Mouse (Mus musculus): Measurements from ENCODE around the gene Nlk. TPM values are rescaled to one million over a fixed set of nuclear protein-coding genes. Genes with fewer than 3 reads are reported as not detected.
A peak's percentile ranks its signal among the peaks of the same experiment; 100 is the strongest.

Gene Nlk
- polyA plus RNA-seq, 1 experiment from 2014 or later, result 6.1 TPM

DNA sequence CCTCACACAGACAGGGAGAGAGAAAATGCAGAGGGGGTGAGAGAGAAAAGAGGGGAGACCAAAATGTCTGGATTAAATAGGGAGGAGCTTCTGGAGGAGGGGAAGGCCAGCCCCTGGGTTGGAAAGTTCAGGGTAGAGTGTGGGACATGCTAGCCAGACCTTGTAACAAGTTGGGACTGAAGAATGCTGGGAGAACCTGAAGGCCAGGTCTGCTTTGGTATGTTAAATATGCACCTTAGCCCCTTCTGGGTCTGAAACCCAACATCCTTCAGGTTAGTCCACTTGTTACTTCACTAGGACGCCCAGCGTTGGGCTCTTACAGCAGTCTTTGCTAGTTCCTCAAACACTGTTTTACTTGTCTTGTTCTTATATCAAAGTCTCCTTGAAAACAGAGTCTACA is 24.2 kb upstream of the Nlk start:
- ATAC-seq, result no peak

DNA sequence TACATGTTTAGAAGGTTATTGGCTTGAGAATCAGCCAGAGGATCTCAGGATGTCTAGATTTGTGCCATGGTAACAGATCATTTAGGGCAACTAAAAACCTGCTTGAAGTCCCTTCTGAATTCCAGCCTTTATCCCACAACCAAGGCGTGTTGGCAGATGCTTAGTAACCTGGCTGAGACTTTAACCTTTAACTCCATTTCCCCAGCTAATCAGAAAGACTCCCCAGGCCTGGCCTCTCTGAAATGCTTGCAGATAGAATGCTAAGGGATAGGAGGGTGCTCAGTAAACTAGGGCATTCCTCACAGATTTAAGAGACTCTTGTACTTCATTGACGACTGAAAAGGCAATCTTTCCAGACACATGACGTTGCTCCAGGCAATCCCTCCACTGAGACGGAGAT is 20.5 kb upstream of the Nlk start:
- Histone ChIP-seq H3K4me1 (ENCODE audit: insufficient read depth) (no peaks in the 10 kb centered on the region), H3K9me3 (ENCODE audit: low read length) (no peaks in the 10 kb centered on the region), H3K4me3 (ENCODE audit: low read depth, low read length) (no peak overlapping the region), H3K27ac (ENCODE audit: low read depth) (no peak overlapping the region), H3K4me2 (ENCODE audit: low read depth, low read length) (no peak overlapping the region), H3K36me3 (replicated peaks; ENCODE audit: insufficient read depth, low read length) (no peaks in the 10 kb centered on the region), H3K9ac (replicated peaks) (no peak overlapping the region), H3K27me3 (ENCODE audit: insufficient read depth, low read length) (no peaks in the 10 kb centered on the region)
- TF ChIP-seq CTCF (IDR thresholded peaks at IDR 0.05; ENCODE audit: low read depth) (no peak), EP300 (IDR thresholded peaks at IDR 0.05; ENCODE audit: low read depth) (no peak)
- ATAC-seq (no peak), DNase-seq (no peak)
- WGBS (ENCODE audit: insufficient replicate concordance), result 66% methylated on average over 4 of the region's 4 CpGs

More for the DNA sequence above, 24.2 kb upstream of the Nlk start:
- Histone ChIP-seq H3K27ac (ENCODE audit: low read depth) (no peak overlapping the region), H3K4me1 (ENCODE audit: insufficient read depth) (no peaks in the 10 kb centered on the region), H3K27me3 (ENCODE audit: insufficient read depth, low read length) (no peaks in the 10 kb centered on the region), H3K9me3 (ENCODE audit: low read length) (no peaks in the 10 kb centered on the region), H3K4me3 (ENCODE audit: low read depth, low read length) (no peak overlapping the region), H3K36me3 (replicated peaks; ENCODE audit: insufficient read depth, low read length) (no peaks in the 10 kb centered on the region), H3K9ac (replicated peaks) (no peak overlapping the region), H3K4me2 (ENCODE audit: low read depth, low read length) (no peak overlapping the region)
- WGBS (ENCODE audit: insufficient replicate concordance), result 53% methylated on average over 2 of the region's 2 CpGs
- no peak for DNase-seq
- no peak for TF ChIP-seq CTCF (IDR thresholded peaks at IDR 0.05; ENCODE audit: low read depth)
- no peak for TF ChIP-seq EP300 (IDR thresholded peaks at IDR 0.05; ENCODE audit: low read depth)

DNA sequence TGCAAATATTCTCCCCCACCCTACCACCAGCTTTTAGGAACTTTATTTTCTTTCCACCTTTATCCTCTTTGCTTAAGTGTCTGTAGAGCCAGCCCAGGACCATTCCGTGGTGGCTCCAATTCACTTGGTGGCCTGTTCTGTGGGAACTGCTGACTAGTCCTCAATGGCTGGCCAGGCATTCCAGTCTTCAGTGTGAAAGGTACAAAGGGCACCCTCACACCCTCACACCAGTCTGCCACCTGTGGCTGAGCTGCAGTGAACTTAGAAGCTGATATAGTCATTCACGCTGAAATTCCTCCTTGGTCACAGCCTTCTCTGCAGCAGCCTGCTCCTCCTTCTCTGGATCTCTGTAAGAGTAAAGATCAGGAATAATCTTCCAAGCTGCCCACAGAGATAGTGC is 11.5 kb upstream of the Nlk start:
- Histone ChIP-seq H3K9me3 (ENCODE audit: low read length) (no peaks in the 10 kb centered on the region), H3K36me3 (replicated peaks; ENCODE audit: insufficient read depth, low read length) (no peaks in the 10 kb centered on the region), H3K4me3 (ENCODE audit: low read depth, low read length) (no peak overlapping the region), H3K27ac (ENCODE audit: low read depth) (no peak overlapping the region), H3K9ac (replicated peaks) (no peak overlapping the region), H3K27me3 (ENCODE audit: insufficient read depth, low read length) (no peaks in the 10 kb centered on the region), H3K4me2 (ENCODE audit: low read depth, low read length) (no peak overlapping the region), H3K4me1 (ENCODE audit: insufficient read depth) (no peaks in the 10 kb centered on the region)
- TF ChIP-seq CTCF (IDR thresholded peaks at IDR 0.05; ENCODE audit: low read depth) (no peak), EP300 (IDR thresholded peaks at IDR 0.05; ENCODE audit: low read depth) (no peak)
- DNase-seq, result no peak
- ATAC-seq, result no peak
- WGBS (ENCODE audit: insufficient replicate concordance), result 73% methylated on average over 2 of the region's 2 CpGs

DNA sequence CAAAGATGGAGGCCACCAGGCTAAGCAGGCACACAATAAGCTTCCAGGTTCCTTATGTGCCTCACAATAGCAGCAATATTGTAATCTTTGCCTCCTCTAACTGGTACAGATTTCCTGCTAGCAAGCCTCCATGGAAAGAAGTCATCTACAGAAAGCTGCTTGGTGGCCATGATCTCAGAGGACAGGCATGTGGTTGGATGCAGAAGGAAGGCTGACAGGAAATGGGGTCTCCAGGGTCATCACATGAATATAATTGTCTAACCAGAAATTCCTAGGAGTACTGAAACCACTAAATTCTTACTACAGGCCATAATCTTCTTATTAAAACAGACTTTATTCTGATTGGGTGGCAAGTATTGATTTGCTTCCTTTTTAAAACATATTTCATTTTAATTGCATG is 8.9 kb upstream of the Nlk start:
- no peak overlapping the region for H3K9ac ChIP-seq (replicated peaks)
- DNase-seq (no peak), ATAC-seq (no peak)
- no peaks in the 10 kb centered on the region for H3K36me3 ChIP-seq (replicated peaks; ENCODE audit: insufficient read depth, low read length)
- no peak overlapping the region for H3K27ac ChIP-seq (ENCODE audit: low read depth)
- no peaks in the 10 kb centered on the region for H3K4me1 ChIP-seq (ENCODE audit: insufficient read depth)
- no peak for TF ChIP-seq CTCF (IDR thresholded peaks at IDR 0.05; ENCODE audit: low read depth)
- no peak for TF ChIP-seq EP300 (IDR thresholded peaks at IDR 0.05; ENCODE audit: low read depth)
- H3K4me3 ChIP-seq (ENCODE audit: low read depth, low read length), result no peak overlapping the region
- no peaks in the 10 kb centered on the region for H3K27me3 ChIP-seq (ENCODE audit: insufficient read depth, low read length)
- no peak overlapping the region for H3K4me2 ChIP-seq (ENCODE audit: low read depth, low read length)
- H3K9me3 ChIP-seq (ENCODE audit: low read length), result no peaks in the 10 kb centered on the region

DNA sequence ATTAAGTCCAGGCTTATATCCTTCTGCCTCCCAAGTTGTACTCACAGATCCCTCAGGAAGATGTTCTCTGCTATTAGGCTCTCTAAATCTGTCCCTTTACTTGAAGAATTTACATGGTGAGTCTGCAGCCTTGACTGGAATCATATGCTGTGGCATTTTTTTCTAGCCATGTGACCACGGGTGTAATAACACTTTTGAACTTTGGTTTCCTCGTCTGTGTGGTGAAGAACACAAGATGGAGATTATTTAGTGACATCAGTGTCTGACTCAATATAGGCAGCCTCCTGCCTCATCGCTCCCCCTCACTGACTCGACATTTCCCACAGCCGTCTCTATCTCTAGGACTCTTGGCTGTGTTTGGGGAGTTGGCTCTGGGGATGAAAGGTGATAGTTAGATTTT is 5.9 kb upstream of the Nlk start:
- H3K4me2 ChIP-seq (ENCODE audit: low read depth, low read length), result no peak overlapping the region
- no peaks in the 10 kb centered on the region for H3K4me1 ChIP-seq (ENCODE audit: insufficient read depth)
- no peaks in the 10 kb centered on the region for H3K36me3 ChIP-seq (replicated peaks; ENCODE audit: insufficient read depth, low read length)
- ATAC-seq, result no peak
- no peak overlapping the region for H3K4me3 ChIP-seq (ENCODE audit: low read depth, low read length)
- 53% methylated on average over 5 of the region's 5 CpGs for WGBS (ENCODE audit: insufficient replicate concordance)
- H3K27me3 ChIP-seq (ENCODE audit: insufficient read depth, low read length), result no peaks in the 10 kb centered on the region
- H3K9me3 ChIP-seq (ENCODE audit: low read length), result no peaks in the 10 kb centered on the region
- DNase-seq, result no peak
- no peak overlapping the region for H3K9ac ChIP-seq (replicated peaks)
- H3K27ac ChIP-seq (ENCODE audit: low read depth), result no peak overlapping the region
- no peak for TF ChIP-seq EP300 (IDR thresholded peaks at IDR 0.05; ENCODE audit: low read depth)
- TF ChIP-seq CTCF (IDR thresholded peaks at IDR 0.05; ENCODE audit: low read depth), result no peak

DNA sequence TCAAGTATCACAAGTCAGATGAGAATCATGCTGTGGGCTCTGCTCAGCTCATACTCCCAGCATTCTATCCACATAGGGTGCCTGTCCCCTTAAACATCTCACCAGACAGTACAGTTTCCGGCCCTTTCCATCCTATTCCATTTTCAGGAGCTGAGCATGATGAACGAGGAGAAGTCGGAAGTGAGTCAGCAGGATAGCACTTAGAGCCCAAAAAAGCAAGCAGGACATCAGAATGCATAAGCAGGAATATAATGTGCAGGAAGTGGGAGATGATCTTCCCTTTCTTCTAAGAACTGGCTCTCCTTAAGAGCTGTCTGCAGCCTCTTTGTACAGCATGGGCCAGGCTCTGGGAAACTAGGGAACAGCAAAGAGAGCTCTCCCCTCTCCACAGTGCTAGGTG is 5.1 kb upstream of the Nlk start:
- Histone ChIP-seq H3K4me1 (ENCODE audit: insufficient read depth) (no peaks in the 10 kb centered on the region), H3K27ac (ENCODE audit: low read depth) (no peak overlapping the region), H3K4me2 (ENCODE audit: low read depth, low read length) (no peak overlapping the region), H3K36me3 (replicated peaks; ENCODE audit: insufficient read depth, low read length) (no peaks in the 10 kb centered on the region), H3K4me3 (ENCODE audit: low read depth, low read length) (no peak overlapping the region), H3K9ac (replicated peaks) (no peak overlapping the region), H3K27me3 (ENCODE audit: insufficient read depth, low read length) (no peaks in the 10 kb centered on the region), H3K9me3 (ENCODE audit: low read length) (no peaks in the 10 kb centered on the region)
- 44% methylated on average over 3 of the region's 3 CpGs for whole genome bisulfite sequencing (ENCODE audit: insufficient replicate concordance)
- TF ChIP-seq EP300 (IDR thresholded peaks at IDR 0.05; ENCODE audit: low read depth) (no peak), CTCF (IDR thresholded peaks at IDR 0.05; ENCODE audit: low read depth) (no peak)
- no peak for DNase-seq
- no peak for ATAC-seq

DNA sequence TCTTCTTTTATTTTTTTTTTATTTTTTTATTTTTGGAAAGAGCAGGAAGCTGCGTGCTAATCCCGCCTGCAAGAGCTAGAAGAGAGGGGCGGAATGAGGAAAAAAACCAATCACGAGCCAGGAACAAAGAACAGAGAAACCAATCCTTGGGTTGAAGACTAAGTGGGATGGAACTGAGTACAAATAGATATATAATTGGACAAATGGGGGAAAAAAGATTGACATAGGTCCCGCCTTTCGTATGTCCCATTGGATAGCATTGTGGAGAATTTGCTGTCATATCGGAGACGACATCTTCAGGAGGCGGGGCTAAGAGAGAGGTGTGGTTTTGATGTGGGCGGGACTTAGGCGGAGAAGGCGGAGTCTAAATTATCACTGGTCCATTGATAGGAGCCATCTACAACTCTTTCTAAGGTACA is 589 bp upstream of the Nlk start:
- peaks cover 14% of the 10 kb centered on the region for H3K4me1 ChIP-seq (ENCODE audit: insufficient read depth)
- peak overlapping the region; percentile 31; the same call in 1 of the 2 replicates for H3K27ac ChIP-seq (ENCODE audit: low read depth)
- DNase-seq, result peak; percentile 88
- no peaks in the 10 kb centered on the region for H3K9me3 ChIP-seq (ENCODE audit: low read length)
- WGBS (ENCODE audit: insufficient replicate concordance), result under 1% methylated on average over 12 of the region's 12 CpGs
- peak overlapping the region; percentile 88 for H3K4me2 ChIP-seq (ENCODE audit: low read depth, low read length)
- no peak for TF ChIP-seq EP300 (IDR thresholded peaks at IDR 0.05; ENCODE audit: low read depth)
- TF ChIP-seq CTCF (IDR thresholded peaks at IDR 0.05; ENCODE audit: low read depth), result no peak
- H3K27me3 ChIP-seq (ENCODE audit: insufficient read depth, low read length), result no peaks in the 10 kb centered on the region
- peak; percentile 83 for ATAC-seq
- no peaks in the 10 kb centered on the region for H3K36me3 ChIP-seq (replicated peaks; ENCODE audit: insufficient read depth, low read length)
- peak overlapping the region; percentile 89 for H3K4me3 ChIP-seq (ENCODE audit: low read depth, low read length)
- H3K9ac ChIP-seq (replicated peaks), result 0 out of 2 replicates have a peak overlapping the region, but pooled peaks have one; percentile 42
